Mouse (Mus musculus): Measurements from ENCODE around the gene Siglecf.

Siglecf gene

DNA sequence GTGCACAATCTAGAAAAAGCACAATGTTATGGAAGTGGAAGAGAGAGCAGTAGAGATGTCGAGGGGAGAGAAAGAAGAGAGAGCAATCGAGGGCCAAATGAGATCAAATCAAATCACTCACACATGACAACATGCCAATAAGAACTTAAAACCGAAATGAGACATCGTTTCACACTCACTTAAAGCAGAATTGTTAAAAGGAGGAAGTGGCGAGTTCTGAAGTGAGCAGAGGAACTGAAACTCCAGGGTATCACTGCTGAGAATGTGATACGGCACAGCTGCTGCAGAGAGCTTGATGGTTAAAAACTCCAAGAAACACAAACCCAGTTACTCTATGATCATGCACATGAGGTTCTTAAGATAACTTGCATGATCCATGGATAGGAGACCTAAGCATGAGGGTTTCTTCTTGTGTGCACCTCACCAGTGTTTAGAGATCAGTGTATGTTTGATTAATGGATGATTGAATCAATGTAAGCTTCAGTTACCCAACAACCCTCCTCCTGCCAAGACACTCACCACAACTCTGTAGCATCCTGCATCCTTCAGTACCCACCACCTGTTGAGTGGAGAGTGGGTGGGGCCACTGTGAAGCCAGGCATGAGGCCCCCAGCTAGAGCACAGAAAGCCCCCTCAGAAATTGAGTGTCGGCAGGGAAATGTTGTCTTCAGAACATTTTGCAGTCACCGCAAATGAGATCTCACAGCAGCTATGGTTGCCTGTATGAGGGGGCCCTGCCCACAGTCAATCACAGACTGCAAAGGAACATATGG lies 41.4 kb downstream of the Siglecf start:
- DNase-seq = no peak

DNA sequence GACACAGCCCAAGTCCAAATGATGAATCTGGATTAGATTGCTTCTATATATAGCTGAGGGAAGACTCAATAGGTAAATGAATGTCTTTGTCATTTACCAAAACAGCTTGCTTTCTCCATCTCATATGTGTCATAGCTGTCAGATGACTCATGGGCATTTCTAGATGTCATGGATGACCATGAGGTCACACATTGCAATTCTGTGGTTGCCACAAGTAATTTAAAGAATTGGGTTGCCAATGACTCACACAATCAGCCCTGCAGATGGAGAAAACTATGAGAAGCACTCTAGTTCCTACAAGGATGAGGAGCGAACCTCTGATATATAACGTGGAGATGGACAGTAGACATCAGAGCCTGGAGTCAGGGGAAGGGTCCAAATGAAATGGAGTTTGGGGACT lies 48.4 kb downstream of the Siglecf start:
- no peak for DNase-seq

DNA sequence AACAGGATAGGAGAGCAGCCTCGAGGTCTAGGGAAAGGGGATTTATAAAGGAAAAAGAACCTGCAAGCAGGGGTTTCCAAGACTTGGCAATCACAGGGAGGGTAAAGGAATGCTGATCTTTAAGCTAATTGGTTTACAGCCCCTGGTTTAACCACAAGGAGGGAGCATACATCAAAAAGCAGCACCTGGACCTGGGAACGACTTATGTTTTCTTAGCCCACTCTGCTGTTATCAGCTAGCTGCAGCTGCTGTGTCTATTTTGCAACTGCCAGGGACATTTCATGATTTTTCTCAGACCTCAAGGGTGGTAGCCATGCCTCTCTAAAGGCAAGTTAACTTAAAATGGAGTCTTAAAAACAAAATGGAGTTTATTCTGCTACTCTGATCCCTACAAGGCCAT lies 51.6 kb downstream of the Siglecf start:
- DNase-seq = no peak

DNA sequence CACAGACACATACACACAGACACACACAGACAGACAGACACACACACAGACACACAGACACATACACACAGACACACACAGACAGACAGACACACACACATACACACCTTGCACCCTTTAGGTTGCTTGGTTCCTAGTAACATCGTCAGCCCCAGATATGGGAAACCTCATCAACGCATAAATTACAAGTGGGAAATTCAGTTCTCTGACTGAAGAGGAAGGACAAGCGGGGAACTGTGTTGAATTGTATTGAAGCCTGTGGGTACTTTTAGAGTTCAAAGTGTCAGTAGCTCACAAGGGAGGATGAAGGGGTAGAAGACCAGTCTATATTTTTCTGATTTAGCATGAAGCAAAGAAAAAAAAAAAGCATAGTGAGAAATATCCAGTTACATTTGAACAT lies 56.4 kb downstream of the Siglecf start:
- DNase-seq = no peak

DNA sequence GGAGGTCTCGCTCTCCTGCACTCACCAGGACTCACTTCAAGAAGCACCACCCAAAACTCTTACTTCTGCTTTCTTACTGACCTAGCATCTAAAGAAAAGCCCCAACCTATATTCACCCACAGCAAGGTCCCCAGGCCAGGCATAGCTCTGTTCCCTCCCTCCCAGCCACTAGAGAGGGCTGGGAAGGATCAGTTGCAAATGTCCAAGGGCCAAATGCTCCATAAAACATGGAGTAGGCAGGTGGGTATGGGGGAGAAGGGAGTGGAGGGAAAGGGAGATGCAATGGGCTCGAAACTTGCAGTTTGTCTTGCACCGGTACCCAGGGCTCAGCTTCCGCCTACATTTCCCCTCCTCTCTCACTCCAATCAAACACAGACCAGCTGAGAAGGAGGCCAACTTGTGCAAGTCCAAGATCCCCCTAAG lies 57.0 kb downstream of the Siglecf start, which contains the start of gene Siglecg:
TSS of gene Siglecg (plus strand) at position 74 of the 423 bp plus-strand sequence.
- DNase-seq = no peak

DNA sequence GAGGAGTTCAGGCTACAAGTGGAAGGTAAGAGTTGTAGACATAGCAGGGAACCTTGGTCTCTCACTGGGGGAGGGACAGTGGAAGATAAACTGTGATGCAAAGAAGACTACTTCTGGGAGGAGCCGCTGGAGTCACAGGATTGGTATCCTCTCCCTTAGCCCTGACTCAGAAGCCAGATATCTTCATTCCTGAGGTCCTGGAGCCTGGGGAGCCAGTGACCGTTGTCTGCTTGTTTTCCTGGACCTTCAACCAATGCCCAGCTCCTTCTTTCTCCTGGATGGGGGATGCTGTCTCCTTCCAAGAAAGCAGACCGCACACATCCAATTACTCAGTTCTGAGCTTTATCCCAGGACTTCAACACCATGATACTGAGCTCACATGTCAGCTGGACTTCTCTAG lies 57.9 kb downstream of the Siglecf start:
- DNase-seq = no peak
